8 mouse cellular contexts compared by ENCODE assay signal in genomic region chr6:145173781-145174191, GRCm38 (mm10). TPM values are rescaled to one million over a fixed set of nuclear protein-coding genes. Genes with fewer than 3 reads are reported as not detected.
DNase-seq lines count a peak whose midpoint lies in the region; ATAC-seq lines count a peak whose summit lies in the region.

No protein-coding gene starts in this region.

- no peaks in the 10 kb centered on the region for H3K9me3 ChIP-seq in hindbrain, embryonic 12.5 days (replicated peaks)
- H3K9me3 ChIP-seq in limb, embryonic 13.5 days = no peaks in the 10 kb centered on the region
- H3K9me3 ChIP-seq in midbrain, embryonic 14.5 days (ENCODE audit: control insufficient read depth, low read length) = no peaks in the 10 kb centered on the region

- ATAC-seq in hindbrain, embryonic 12.5 days (ENCODE audit: low FRiP score) = peak; percentile 85
- peak; percentile 71 for ATAC-seq in limb, embryonic 13.5 days (ENCODE audit: low FRiP score, low read depth)
- ATAC-seq in midbrain, embryonic 14.5 days (ENCODE audit: low FRiP score, low TSS enrichment) = peak; percentile 73

- peak overlapping the region; percentile 24 for H3K4me2 ChIP-seq in hindbrain, embryonic 12.5 days (replicated peaks)
- H3K4me2 ChIP-seq in limb, embryonic 13.5 days (replicated peaks) = peak overlapping the region; percentile 44
- peak overlapping the region; percentile 17; the same call in 1 of the 2 replicates for H3K4me2 ChIP-seq in midbrain, embryonic 14.5 days (ENCODE audit: low read length)

- intact Hi-C loops in left cerebral cortex, postnatal 4 days (cut with DNase I) = no loop called here
- intact Hi-C loops in left cerebral cortex, postnatal 36 days (cut with DNase I) = no loop called here

- no peak overlapping the region for H3K4me3 ChIP-seq in hindbrain, embryonic 12.5 days
- no peak overlapping the region for H3K4me3 ChIP-seq in limb, embryonic 13.5 days
- no peak overlapping the region for H3K4me3 ChIP-seq in midbrain, embryonic 14.5 days (replicated peaks; ENCODE audit: low read depth, low read length)

- no peak overlapping the region for H3K9ac ChIP-seq in hindbrain, embryonic 12.5 days
- H3K9ac ChIP-seq in limb, embryonic 13.5 days = no peak overlapping the region
- no peak overlapping the region for H3K9ac ChIP-seq in midbrain, embryonic 14.5 days (replicated peaks; ENCODE audit: low read length)

- H3K36me3 ChIP-seq in hindbrain, embryonic 12.5 days = no peaks in the 10 kb centered on the region
- no peaks in the 10 kb centered on the region for H3K36me3 ChIP-seq in limb, embryonic 13.5 days
- H3K36me3 ChIP-seq in midbrain, embryonic 14.5 days (ENCODE audit: control insufficient read depth, insufficient read depth, low read length) = no peaks in the 10 kb centered on the region

- H3K27ac ChIP-seq in hindbrain, embryonic 12.5 days = no peak overlapping the region
- peak overlapping the region; percentile 65; the same call in 1 of the 2 replicates for H3K27ac ChIP-seq in limb, embryonic 13.5 days
- H3K27ac ChIP-seq in midbrain, embryonic 14.5 days (replicated peaks; ENCODE audit: low read depth, low read length) = no peak overlapping the region

- 4% methylated on average over 10 of the region's 11 CpGs for WGBS in hindbrain, embryonic 12.5 days
- WGBS in limb, embryonic 13.5 days = 1% methylated on average over 10 of the region's 11 CpGs
- WGBS in midbrain, embryonic 14.5 days = 4% methylated on average over 11 of the region's 11 CpGs

- peak; percentile 78 for DNase-seq in left cerebral cortex, postnatal 4 days
- no peak for DNase-seq in left cerebral cortex, postnatal 36 days (ENCODE audit: low spot score in 2 of 2)
- peak; percentile 78 for DNase-seq in gastrocnemius, adult 18-20 months (ENCODE audit: low spot score)
- peak; percentile 76 for DNase-seq in midbrain, embryonic 14.5 days
- peak; percentile 24 for DNase-seq in urinary bladder, postnatal 10 days (ENCODE audit: low spot score)
- no peak for DNase-seq in left cerebral cortex, adult 11 months (ENCODE audit: low spot score)

- peaks cover 26% of the 10 kb centered on the region; the same call in 1 of the 2 replicates for H3K27me3 ChIP-seq in hindbrain, embryonic 12.5 days
- peaks cover 10% of the 10 kb centered on the region; the same call in 1 of the 2 replicates for H3K27me3 ChIP-seq in limb, embryonic 13.5 days
- 0 out of 2 replicates have a peak, but pooled peaks cover 7% of the 10 kb centered on the region for H3K27me3 ChIP-seq in midbrain, embryonic 14.5 days (ENCODE audit: control insufficient read depth, insufficient read depth, low read length)

- H3K4me1 ChIP-seq in hindbrain, embryonic 12.5 days = peaks cover 20% of the 10 kb centered on the region
- peaks cover 61% of the 10 kb centered on the region for H3K4me1 ChIP-seq in limb, embryonic 13.5 days
- peaks cover 11% of the 10 kb centered on the region for H3K4me1 ChIP-seq in midbrain, embryonic 14.5 days (ENCODE audit: control insufficient read depth, insufficient read depth, low read length)

RNA-seq across cellular contexts. Expression of gene Casc1, which starts 37.0 kb away (rescaled TPM):
- total RNA-seq in left cerebral cortex, postnatal 4 days (2021) = 1 to 10 TPM; 1.1 to 1.6 TPM
- total RNA-seq in left cerebral cortex, postnatal 36 days (2021) = 1 to 10 TPM in 1 of 2 experiments, under 1 TPM in 1; 0.89 to 1.8 TPM
- under 1 TPM in 1 of 2 experiments, not detected in 1; 0.17 TPM for total RNA-seq in gastrocnemius, adult 18-20 months (2021)
- 0.83 and 1.7 TPM in 2 replicates for polyA plus RNA-seq in hindbrain, embryonic 12.5 days (2016; fragmentation: Nextera tagmentation; extraction: Ambion mirVana)
- 0.46 and 0.56 TPM in 2 replicates for polyA plus RNA-seq in limb, embryonic 13.5 days (2015; fragmentation: Nextera tagmentation; extraction: Ambion mirVana)
- polyA plus RNA-seq in midbrain, embryonic 14.5 days (2014; fragmentation: Nextera tagmentation; extraction: Ambion mirVana) = 0.46 and 0.69 TPM in 2 replicates

RNA-seq across cellular contexts. Expression of gene Etfrf1, which starts 37.1 kb away (rescaled TPM):
- 10 to 100 TPM; 10.9 to 12.3 TPM for total RNA-seq in left cerebral cortex, postnatal 4 days (2021)
- total RNA-seq in left cerebral cortex, postnatal 36 days (2021) = 10 to 100 TPM; 20.9 to 21.8 TPM
- total RNA-seq in gastrocnemius, adult 18-20 months (2021) = 10 to 100 TPM; 57.4 to 57.6 TPM
- polyA plus RNA-seq in hindbrain, embryonic 12.5 days (2016; fragmentation: Nextera tagmentation; extraction: Ambion mirVana) = 35.1 and 36.5 TPM in 2 replicates
- 30.4 and 33.5 TPM in 2 replicates for polyA plus RNA-seq in limb, embryonic 13.5 days (2015; fragmentation: Nextera tagmentation; extraction: Ambion mirVana)
- polyA plus RNA-seq in midbrain, embryonic 14.5 days (2014; fragmentation: Nextera tagmentation; extraction: Ambion mirVana) = 29.2 and 30.6 TPM in 2 replicates

RNA-seq across cellular contexts. Expression of gene Lrmp, which starts 58.3 kb away (rescaled TPM):
- 1 to 10 TPM; 1.4 to 1.8 TPM for total RNA-seq in left cerebral cortex, postnatal 4 days (2021)
- 1 to 10 TPM; 2.0 to 4.3 TPM for total RNA-seq in left cerebral cortex, postnatal 36 days (2021)
- total RNA-seq in gastrocnemius, adult 18-20 months (2021) = under 1 TPM; 0.37 to 0.55 TPM
- 0.86 and 1.4 TPM in 2 replicates for polyA plus RNA-seq in hindbrain, embryonic 12.5 days (2016; fragmentation: Nextera tagmentation; extraction: Ambion mirVana)
- 2.6 and 3.6 TPM in 2 replicates for polyA plus RNA-seq in limb, embryonic 13.5 days (2015; fragmentation: Nextera tagmentation; extraction: Ambion mirVana)
- polyA plus RNA-seq in midbrain, embryonic 14.5 days (2014; fragmentation: Nextera tagmentation; extraction: Ambion mirVana) = 1.2 TPM in 1 of 2 replicates, not detected in the other

Comparison
In these comparisons a context has a peak if more than half of its experiments do, and no peak if none do; other contexts are left out.
1. DNase-seq: peak in left cerebral cortex, postnatal 4 days (single experiment), gastrocnemius, adult 18-20 months (single experiment), midbrain, embryonic 14.5 days (single experiment) and urinary bladder, postnatal 10 days (single experiment); none in left cerebral cortex, postnatal 36 days (0 of 2) and left cerebral cortex, adult 11 months (single experiment).
2. Peak in every context shown above with its lines, with median percentiles within 50 percentile points of each other: ATAC-seq and H3K4me2 ChIP-seq.